Mouse (Mus musculus) limb, embryonic 13.5 days (tissue): ENCODE data around the gene Sppl3. TPM values are rescaled to one million over a fixed set of nuclear protein-coding genes. Genes with fewer than 3 reads are reported as not detected.

Experiments used
- ATAC-seq: fragments of 200-750 bp; cut with Nextera tagmentation; 2 replicates; pipeline ENCODE4 v1.8.0; 2017; ENCODE audit warnings: low read depth, moderate number of reproducible peaks, moderate TSS enrichment; ENCODE audit not compliant: low FRiP score
- H3K27ac ChIP-seq: fragments of 300-500 bp; sonication (generic); 2 replicates; pipeline ENCODE4 v1.5.1; 2015; ENCODE audit warnings: inconsistent platforms, mild to moderate bottlenecking, moderate library complexity
- H3K27me3 ChIP-seq: fragments of 300-500 bp; sonication (generic); 2 replicates; pipeline ENCODE4 v1.6.1; 2015; ENCODE audit warnings: mild to moderate bottlenecking, inconsistent platforms
- H3K36me3 ChIP-seq: fragments of 300-500 bp; sonication (generic); 2 replicates; pipeline ENCODE4 v1.6.1; 2015; ENCODE audit warnings: inconsistent platforms, mild to moderate bottlenecking, moderate library complexity
- H3K4me1 ChIP-seq: fragments of 300-500 bp; sonication (generic); 2 replicates; pipeline ENCODE4 v1.6.1; 2015; ENCODE audit warnings: inconsistent platforms
- H3K4me2 ChIP-seq: fragments of 300-500 bp; sonication (generic); replicated peaks from 2 replicates; pipeline ENCODE4 v1.6.1; 2015; ENCODE audit warnings: inconsistent platforms, mild to moderate bottlenecking, moderate library complexity
- H3K4me3 ChIP-seq: fragments of 300-500 bp; sonication (generic); 2 replicates; pipeline ENCODE4 v1.5.1; 2015; ENCODE audit warnings: moderate library complexity, mild to moderate bottlenecking, inconsistent platforms
- H3K9ac ChIP-seq: fragments of 300-500 bp; sonication (generic); 2 replicates; pipeline ENCODE4 v1.6.1; 2015; ENCODE audit warnings: mild to moderate bottlenecking, inconsistent platforms
- H3K9me3 ChIP-seq: fragments of 300-500 bp; sonication (generic); 2 replicates; pipeline ENCODE4 v1.6.1; 2016; ENCODE audit warnings: inconsistent platforms
- WGBS: fragments of 180-500 bp; shearing (Covaris S2); methylation state at CpG from one replicate; pipeline ENCODE4 v1.1.7; 2015; 5-methylcytosine and 5-hydroxymethylcytosine counted together
- polyA plus RNA-seq: library from polyadenylated mRNA; unstranded; fragments of >200 nt; fragmentation: Nextera tagmentation; extraction: Ambion mirVana; gene quantifications from 2 replicates; pipeline ENCODE4 v1.2.1, GENCODE M21; 2015

The Sppl3 gene
- polyA plus RNA-seq, 1 experiment from 2014 or later, result 16.2 TPM

- no peak overlapping the region for H3K4me2 ChIP-seq
- no peaks in the 10 kb centered on the region for H3K36me3 ChIP-seq
- no peak overlapping the region for H3K27ac ChIP-seq
- H3K9me3 ChIP-seq, result no peaks in the 10 kb centered on the region
- no peak for ATAC-seq
- H3K4me3 ChIP-seq, result no peak overlapping the region
- no peak overlapping the region for H3K9ac ChIP-seq
- H3K27me3 ChIP-seq, result no peaks in the 10 kb centered on the region
- H3K4me1 ChIP-seq, result peaks cover 11% of the 10 kb centered on the region
These were observed 34.0 kb upstream of the Sppl3 start for GRCm38 (mm10) chr5:114976935-114977334.

GRCm38 (mm10) chr5:114978473-114978872, 32.5 kb upstream of the Sppl3 start:
- H3K4me1 ChIP-seq, result peaks cover 11% of the 10 kb centered on the region
- no peaks in the 10 kb centered on the region for H3K36me3 ChIP-seq
- no peak for ATAC-seq
- no peaks in the 10 kb centered on the region for H3K27me3 ChIP-seq
- no peak overlapping the region for H3K4me3 ChIP-seq
- no peak overlapping the region for H3K27ac ChIP-seq
- H3K9me3 ChIP-seq, result no peaks in the 10 kb centered on the region
- H3K9ac ChIP-seq, result 0 out of 2 replicates have a peak overlapping the region, but pooled peaks have one; percentile 10
- no peak overlapping the region for H3K4me2 ChIP-seq
- 70% methylated on average over 11 of the region's 11 CpGs for WGBS

GRCm38 (mm10) chr5:114978888-114979249, 32.1 kb upstream of the Sppl3 start:
- peak overlapping the region; percentile 91 for H3K4me2 ChIP-seq
- H3K9me3 ChIP-seq, result no peaks in the 10 kb centered on the region
- no peaks in the 10 kb centered on the region for H3K36me3 ChIP-seq
- peak overlapping the region; percentile 47 for H3K4me3 ChIP-seq
- H3K27me3 ChIP-seq, result no peaks in the 10 kb centered on the region
- H3K27ac ChIP-seq, result no peak overlapping the region
- H3K9ac ChIP-seq, result 0 out of 2 replicates have a peak overlapping the region, but pooled peaks have one; percentile 10
- 0 out of 2 replicates have a peak, but pooled peaks have one; percentile 14 for ATAC-seq
- 2% methylated on average over 6 of the region's 6 CpGs for WGBS
- H3K4me1 ChIP-seq, result peaks cover 11% of the 10 kb centered on the region

GRCm38 (mm10) chr5:114979250-114980121, 31.5 kb upstream of the Sppl3 start:
- H3K9me3 ChIP-seq, result no peaks in the 10 kb centered on the region
- H3K27me3 ChIP-seq, result no peaks in the 10 kb centered on the region
- peak overlapping the region; percentile 47 for H3K4me3 ChIP-seq
- WGBS, result 4% methylated on average over 32 of the region's 32 CpGs
- peak; percentile 71 for ATAC-seq
- peaks cover 11% of the 10 kb centered on the region for H3K4me1 ChIP-seq
- H3K27ac ChIP-seq, result no peak overlapping the region
- no peaks in the 10 kb centered on the region for H3K36me3 ChIP-seq
- H3K4me2 ChIP-seq, result peak overlapping the region; percentile 91
- H3K9ac ChIP-seq, result peak overlapping the region; percentile 59

- Histone ChIP-seq H3K36me3 (no peaks in the 10 kb centered on the region), H3K27me3 (no peaks in the 10 kb centered on the region), H3K4me1 (peaks cover 11% of the 10 kb centered on the region), H3K9ac (peak overlapping the region; percentile 59), H3K4me3 (peak overlapping the region; percentile 47), H3K9me3 (no peaks in the 10 kb centered on the region), H3K4me2 (peak overlapping the region; percentile 91), H3K27ac (no peak overlapping the region)
- peak; percentile 24; the same call in 1 of the 2 replicates for ATAC-seq
- 17% methylated on average over 16 of the region's 16 CpGs for WGBS
These were observed 30.7 kb upstream of the Sppl3 start for GRCm38 (mm10) chr5:114980122-114980748.

GRCm38 (mm10) chr5:114982001-114982400, 28.9 kb upstream of the Sppl3 start:
- Histone ChIP-seq H3K9me3 (no peaks in the 10 kb centered on the region), H3K4me3 (no peak overlapping the region), H3K27ac (no peak overlapping the region), H3K9ac (no peak overlapping the region), H3K4me1 (peaks cover 11% of the 10 kb centered on the region), H3K4me2 (no peak overlapping the region), H3K27me3 (no peaks in the 10 kb centered on the region), H3K36me3 (no peaks in the 10 kb centered on the region)
- no peak for ATAC-seq
- 60% methylated on average over 15 of the region's 15 CpGs for WGBS

- no peak for ATAC-seq
- Histone ChIP-seq H3K4me2 (no peak overlapping the region), H3K4me3 (no peak overlapping the region), H3K9me3 (no peaks in the 10 kb centered on the region), H3K36me3 (no peaks in the 10 kb centered on the region), H3K9ac (no peak overlapping the region), H3K4me1 (peaks cover 4% of the 10 kb centered on the region), H3K27me3 (no peaks in the 10 kb centered on the region), H3K27ac (no peak overlapping the region)
These were observed 25.9 kb upstream of the Sppl3 start for GRCm38 (mm10) chr5:114985074-114985473.

- WGBS, result 82% methylated on average over 16 of the region's 16 CpGs
- ATAC-seq, result no peak
These were observed 14.5 kb upstream of the Sppl3 start for GRCm38 (mm10) chr5:114996447-114996846.

GRCm38 (mm10) chr5:114997327-114997726, 13.6 kb upstream of the Sppl3 start:
- Histone ChIP-seq H3K4me1 (no peaks in the 10 kb centered on the region), H3K9me3 (no peaks in the 10 kb centered on the region), H3K4me3 (no peak overlapping the region), H3K36me3 (no peaks in the 10 kb centered on the region), H3K27me3 (no peaks in the 10 kb centered on the region), H3K9ac (no peak overlapping the region), H3K27ac (no peak overlapping the region), H3K4me2 (no peak overlapping the region)
- WGBS, result 66% methylated on average over 6 of the region's 6 CpGs
- ATAC-seq, result no peak

More at GRCm38 (mm10) chr5:114996447-114996846, 14.5 kb upstream of the Sppl3 start:
- no peak overlapping the region for H3K27ac ChIP-seq
- no peaks in the 10 kb centered on the region for H3K27me3 ChIP-seq
- no peak overlapping the region for H3K4me3 ChIP-seq
- no peak overlapping the region for H3K9ac ChIP-seq
- H3K4me1 ChIP-seq, result no peaks in the 10 kb centered on the region
- no peaks in the 10 kb centered on the region for H3K36me3 ChIP-seq
- no peaks in the 10 kb centered on the region for H3K9me3 ChIP-seq
- H3K4me2 ChIP-seq, result no peak overlapping the region

GRCm38 (mm10) chr5:115000503-115000902, 10.4 kb upstream of the Sppl3 start:
- no peak for ATAC-seq
- WGBS, result 70% methylated on average over 2 of the region's 2 CpGs
- no peak overlapping the region for H3K27ac ChIP-seq
- H3K4me1 ChIP-seq, result no peaks in the 10 kb centered on the region
- H3K36me3 ChIP-seq, result no peaks in the 10 kb centered on the region
- no peak overlapping the region for H3K9ac ChIP-seq
- no peaks in the 10 kb centered on the region for H3K9me3 ChIP-seq
- no peak overlapping the region for H3K4me3 ChIP-seq
- H3K4me2 ChIP-seq, result no peak overlapping the region
- H3K27me3 ChIP-seq, result no peaks in the 10 kb centered on the region

GRCm38 (mm10) chr5:115001464-115001863, 9.5 kb upstream of the Sppl3 start:
- Histone ChIP-seq H3K27ac (no peak overlapping the region), H3K9me3 (no peaks in the 10 kb centered on the region), H3K36me3 (no peaks in the 10 kb centered on the region), H3K4me2 (no peak overlapping the region), H3K27me3 (0 out of 2 replicates have a peak, but pooled peaks cover 2% of the 10 kb centered on the region), H3K4me1 (no peaks in the 10 kb centered on the region), H3K4me3 (no peak overlapping the region), H3K9ac (no peak overlapping the region)
- WGBS, result 65% methylated on average over 8 of the region's 8 CpGs
- no peak for ATAC-seq

- H3K4me2 ChIP-seq, result no peak overlapping the region
- H3K4me3 ChIP-seq, result no peak overlapping the region
- H3K27ac ChIP-seq, result no peak overlapping the region
- ATAC-seq, result no peak
- 0 out of 2 replicates have a peak, but pooled peaks cover 2% of the 10 kb centered on the region for H3K27me3 ChIP-seq
- H3K9ac ChIP-seq, result no peak overlapping the region
- H3K9me3 ChIP-seq, result no peaks in the 10 kb centered on the region
- 70% methylated on average over 6 of the region's 6 CpGs for WGBS
- H3K36me3 ChIP-seq, result no peaks in the 10 kb centered on the region
- H3K4me1 ChIP-seq, result no peaks in the 10 kb centered on the region
These were observed 8.2 kb upstream of the Sppl3 start for GRCm38 (mm10) chr5:115002781-115003180.
